Mouse (Mus musculus): ENCODE results near the gene Gm45213.

DNA sequence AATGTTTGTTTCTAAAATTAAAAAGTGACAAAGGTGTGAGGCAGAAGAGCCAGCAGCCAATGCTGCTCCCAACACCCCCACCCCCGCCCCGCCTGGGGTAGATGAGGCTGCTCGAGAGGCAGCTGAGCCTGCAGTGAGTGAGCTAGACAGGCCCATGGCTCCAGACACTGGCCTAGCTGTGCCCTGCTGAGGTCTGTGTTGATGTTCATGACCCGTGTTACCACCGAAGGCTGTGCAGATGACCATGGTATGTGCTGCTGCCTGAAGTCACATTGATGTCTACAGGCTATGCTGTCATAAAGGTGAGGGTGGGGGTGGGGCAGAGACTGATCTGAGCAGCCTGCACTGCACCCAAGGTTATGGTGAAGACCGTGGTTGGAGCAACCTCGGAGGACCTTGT, 55.4 kb downstream of the Gm45213 start:
- TF ChIP-seq ZC3H11A (IDR thresholded peaks at IDR 0.05; ENCODE audit: borderline replicate concordance, low read depth, low read length): no peak
- TF ChIP-seq ZNF384 (IDR thresholded peaks at IDR 0.05; ENCODE audit: low read depth, low read length): no peak
- no peak for TF ChIP-seq CHD2 (IDR thresholded peaks at IDR 0.05; ENCODE audit: low read depth, low read length)
- TF ChIP-seq HCFC1 (IDR thresholded peaks at IDR 0.05; ENCODE audit: borderline replicate concordance, insufficient read depth, low read length): no peak
- TF ChIP-seq MAFK (IDR thresholded peaks at IDR 0.05; ENCODE audit: insufficient read depth, low read depth, low read length): no peak

Measured in ES-E14 (cell line).